Mouse (Mus musculus): ENCODE measurements around the gene Gm9913. TPM values are rescaled to one million over a fixed set of nuclear protein-coding genes. Genes with fewer than 3 reads are reported as not detected.

Gm9913 gene
- polyA plus RNA-seq, 1 experiment from 2014 or later: 0.60 TPM

GRCm38 (mm10) chr2:125516594-125516993 is 11.7 kb downstream of the Gm9913 start:
- ATAC-seq (ENCODE audit: low read depth): peak; percentile 68; the same call in 1 of the 2 replicates
- Histone ChIP-seq H3K9ac (ENCODE audit: low read depth, low read length) (no peak overlapping the region), H3K9me3 (ENCODE audit: control insufficient read depth, low read length) (no peaks in the 10 kb centered on the region), H3K36me3 (ENCODE audit: control insufficient read depth, insufficient read depth, low read length) (no peaks in the 10 kb centered on the region), H3K4me1 (ENCODE audit: control insufficient read depth, insufficient read depth, low read length) (peaks cover 4% of the 10 kb centered on the region; the same call in 1 of the 2 replicates), H3K4me2 (ENCODE audit: low read depth, low read length) (no peak overlapping the region), H3K4me3 (ENCODE audit: low read depth, low read length) (no peak overlapping the region), H3K27me3 (replicated peaks; ENCODE audit: control insufficient read depth, insufficient read depth, low read length) (no peaks in the 10 kb centered on the region), H3K27ac (replicated peaks; ENCODE audit: low read depth, low read length) (no peak overlapping the region)
- DNase-seq (ENCODE audit: low spot score): peak; percentile 71
- 12% methylated on average over 4 of the region's 4 CpGs for WGBS

DNA sequence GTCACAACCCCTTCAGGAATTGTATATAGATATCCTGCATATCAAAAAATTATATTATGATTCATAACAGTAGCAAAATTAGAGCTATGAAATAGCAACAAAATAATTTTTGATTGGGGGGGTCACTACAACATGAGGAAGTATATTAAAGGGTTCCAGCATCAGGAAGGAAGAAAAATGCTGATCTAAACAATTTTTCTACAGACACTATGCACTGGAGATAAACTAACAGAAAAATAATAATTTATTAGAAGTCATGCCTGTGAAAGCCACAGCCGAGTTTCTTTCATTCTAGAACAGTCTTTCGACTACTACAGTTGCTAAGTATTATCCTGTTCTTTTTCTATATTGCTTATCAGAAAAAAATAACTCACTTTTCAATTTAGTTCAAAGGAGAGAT is 20.6 kb downstream of the Gm9913 start:
- H3K27me3 ChIP-seq (replicated peaks; ENCODE audit: control insufficient read depth, insufficient read depth, low read length): no peaks in the 10 kb centered on the region
- no peaks in the 10 kb centered on the region for H3K36me3 ChIP-seq (ENCODE audit: control insufficient read depth, insufficient read depth, low read length)
- no peak overlapping the region for H3K9ac ChIP-seq (ENCODE audit: low read depth, low read length)
- DNase-seq (ENCODE audit: low spot score) (no peak), ATAC-seq (ENCODE audit: low read depth) (no peak)
- H3K9me3 ChIP-seq (ENCODE audit: control insufficient read depth, low read length): no peaks in the 10 kb centered on the region
- WGBS: 86% methylated on average over 2 of the region's 2 CpGs
- no peak overlapping the region for H3K4me3 ChIP-seq (ENCODE audit: low read depth, low read length)
- H3K27ac ChIP-seq (replicated peaks; ENCODE audit: low read depth, low read length): no peak overlapping the region
- no peak overlapping the region for H3K4me2 ChIP-seq (ENCODE audit: low read depth, low read length)
- H3K4me1 ChIP-seq (ENCODE audit: control insufficient read depth, insufficient read depth, low read length): no peaks in the 10 kb centered on the region

GRCm38 (mm10) chr2:125526566-125526965 is 21.7 kb downstream of the Gm9913 start:
- no peak overlapping the region for H3K4me2 ChIP-seq (ENCODE audit: low read depth, low read length)
- no peaks in the 10 kb centered on the region for H3K36me3 ChIP-seq (ENCODE audit: control insufficient read depth, insufficient read depth, low read length)
- H3K4me1 ChIP-seq (ENCODE audit: control insufficient read depth, insufficient read depth, low read length): no peaks in the 10 kb centered on the region
- no peak overlapping the region for H3K4me3 ChIP-seq (ENCODE audit: low read depth, low read length)
- no peaks in the 10 kb centered on the region for H3K9me3 ChIP-seq (ENCODE audit: control insufficient read depth, low read length)
- no peak for DNase-seq (ENCODE audit: low spot score)
- H3K27ac ChIP-seq (replicated peaks; ENCODE audit: low read depth, low read length): no peak overlapping the region
- no peak for ATAC-seq (ENCODE audit: low read depth)
- H3K9ac ChIP-seq (ENCODE audit: low read depth, low read length): no peak overlapping the region
- 77% methylated on average over 5 of the region's 5 CpGs for WGBS
- H3K27me3 ChIP-seq (replicated peaks; ENCODE audit: control insufficient read depth, insufficient read depth, low read length): no peaks in the 10 kb centered on the region

DNA sequence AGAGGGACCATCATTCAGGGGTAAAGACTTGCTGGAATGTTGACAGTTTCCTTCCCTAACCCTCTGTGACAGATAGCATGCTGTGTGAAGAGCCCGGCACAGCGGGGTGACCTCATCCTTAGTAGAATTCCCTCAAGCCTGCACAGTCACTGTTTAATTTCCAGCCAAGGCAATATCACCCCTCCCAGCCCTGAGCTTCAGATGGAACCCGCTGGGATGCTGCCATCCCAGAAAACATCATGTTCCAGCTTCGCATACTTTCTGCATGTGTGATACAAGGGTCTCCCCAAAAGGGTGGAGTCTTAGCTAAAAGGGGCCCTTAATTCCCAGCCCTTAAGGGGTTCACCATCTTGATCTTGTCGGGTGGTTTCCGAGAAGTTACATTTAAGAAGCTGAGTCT is 25.8 kb downstream of the Gm9913 start:
- DNase-seq (ENCODE audit: low spot score) (peak; percentile 35), ATAC-seq (ENCODE audit: low read depth) (no peak; the same call in 1 of the 2 replicates)
- Histone ChIP-seq H3K4me3 (ENCODE audit: low read depth, low read length) (no peak overlapping the region), H3K27ac (replicated peaks; ENCODE audit: low read depth, low read length) (no peak overlapping the region), H3K27me3 (replicated peaks; ENCODE audit: control insufficient read depth, insufficient read depth, low read length) (no peaks in the 10 kb centered on the region), H3K9ac (ENCODE audit: low read depth, low read length) (no peak overlapping the region), H3K9me3 (ENCODE audit: control insufficient read depth, low read length) (no peaks in the 10 kb centered on the region), H3K4me1 (ENCODE audit: control insufficient read depth, insufficient read depth, low read length) (no peaks in the 10 kb centered on the region), H3K4me2 (ENCODE audit: low read depth, low read length) (no peak overlapping the region), H3K36me3 (ENCODE audit: control insufficient read depth, insufficient read depth, low read length) (no peaks in the 10 kb centered on the region)
- WGBS: 65% methylated on average over 6 of the region's 6 CpGs

DNA sequence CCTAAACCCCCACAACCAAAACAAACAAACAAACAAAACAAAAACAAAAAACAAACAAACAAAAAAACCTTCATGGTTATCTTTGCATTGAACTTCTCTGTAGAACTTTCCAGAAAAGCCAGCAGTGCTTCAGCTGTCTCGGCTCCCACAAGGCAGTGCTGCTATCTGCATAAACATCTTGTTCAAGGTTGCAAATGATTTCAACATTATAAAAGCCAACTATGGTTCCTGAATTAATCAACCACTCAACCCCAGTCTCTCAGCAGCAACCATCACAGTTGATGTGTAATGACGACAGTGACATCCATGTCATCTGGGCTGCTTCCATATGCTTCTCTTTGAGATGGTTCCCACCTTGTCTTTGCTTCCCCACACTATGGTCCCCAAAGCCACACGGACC is 34.8 kb downstream of the Gm9913 start:
- Histone ChIP-seq H3K36me3 (ENCODE audit: control insufficient read depth, insufficient read depth, low read length) (no peaks in the 10 kb centered on the region), H3K9me3 (ENCODE audit: control insufficient read depth, low read length) (no peaks in the 10 kb centered on the region), H3K27ac (replicated peaks; ENCODE audit: low read depth, low read length) (no peak overlapping the region), H3K27me3 (replicated peaks; ENCODE audit: control insufficient read depth, insufficient read depth, low read length) (no peaks in the 10 kb centered on the region), H3K4me2 (ENCODE audit: low read depth, low read length) (no peak overlapping the region), H3K4me1 (ENCODE audit: control insufficient read depth, insufficient read depth, low read length) (no peaks in the 10 kb centered on the region), H3K9ac (ENCODE audit: low read depth, low read length) (no peak overlapping the region), H3K4me3 (ENCODE audit: low read depth, low read length) (no peak overlapping the region)
- 80% methylated on average over 3 of the region's 3 CpGs for WGBS
- DNase-seq (ENCODE audit: low spot score) (no peak), ATAC-seq (ENCODE audit: low read depth) (no peak)

- H3K9ac ChIP-seq (ENCODE audit: low read depth, low read length): no peak overlapping the region
- no peaks in the 10 kb centered on the region for H3K36me3 ChIP-seq (ENCODE audit: control insufficient read depth, insufficient read depth, low read length)
- ATAC-seq (ENCODE audit: low read depth) (0 out of 2 replicates have a peak, but pooled peaks have one; percentile 22), DNase-seq (ENCODE audit: low spot score) (no peak)
- H3K27me3 ChIP-seq (replicated peaks; ENCODE audit: control insufficient read depth, insufficient read depth, low read length): no peaks in the 10 kb centered on the region
- no peaks in the 10 kb centered on the region for H3K9me3 ChIP-seq (ENCODE audit: control insufficient read depth, low read length)
- no peak overlapping the region for H3K4me3 ChIP-seq (ENCODE audit: low read depth, low read length)
- H3K4me1 ChIP-seq (ENCODE audit: control insufficient read depth, insufficient read depth, low read length): no peaks in the 10 kb centered on the region
- H3K4me2 ChIP-seq (ENCODE audit: low read depth, low read length): no peak overlapping the region
- H3K27ac ChIP-seq (replicated peaks; ENCODE audit: low read depth, low read length): no peak overlapping the region
- 67% methylated on average over 7 of the region's 7 CpGs for WGBS
Observed at GRCm38 (mm10) chr2:125540579-125540978, 35.7 kb downstream of the Gm9913 start.

GRCm38 (mm10) chr2:125541451-125541850 is 36.6 kb downstream of the Gm9913 start:
- 71% methylated on average over 7 of the region's 7 CpGs for WGBS
- ATAC-seq (ENCODE audit: low read depth): no peak

DNA sequence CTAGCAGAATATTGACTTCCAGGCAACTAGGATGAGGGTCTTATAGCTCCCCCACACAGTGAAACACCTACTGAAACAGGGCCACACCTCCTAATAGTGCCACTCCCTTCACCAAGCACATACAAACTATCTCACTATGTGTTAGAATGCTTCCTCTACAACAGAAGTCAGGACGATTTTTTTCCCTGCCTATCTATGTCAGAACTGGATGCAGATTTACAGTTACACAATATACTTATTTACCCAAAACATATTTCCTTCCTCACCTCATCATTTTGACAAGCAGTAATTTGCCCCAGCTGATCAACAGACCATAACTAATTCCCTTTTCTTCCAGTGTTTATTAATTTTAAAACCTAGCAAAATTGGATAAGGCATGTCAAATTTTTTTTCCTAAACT is 38.8 kb downstream of the Gm9913 start:
- Histone ChIP-seq H3K9ac (ENCODE audit: low read depth, low read length) (no peak overlapping the region), H3K27ac (replicated peaks; ENCODE audit: low read depth, low read length) (no peak overlapping the region), H3K4me2 (ENCODE audit: low read depth, low read length) (no peak overlapping the region), H3K27me3 (replicated peaks; ENCODE audit: control insufficient read depth, insufficient read depth, low read length) (no peaks in the 10 kb centered on the region), H3K36me3 (ENCODE audit: control insufficient read depth, insufficient read depth, low read length) (no peaks in the 10 kb centered on the region), H3K4me1 (ENCODE audit: control insufficient read depth, insufficient read depth, low read length) (no peaks in the 10 kb centered on the region), H3K4me3 (ENCODE audit: low read depth, low read length) (no peak overlapping the region), H3K9me3 (ENCODE audit: control insufficient read depth, low read length) (no peaks in the 10 kb centered on the region)
- ATAC-seq (ENCODE audit: low read depth): no peak
- DNase-seq (ENCODE audit: low spot score): no peak
- 52% methylated on average over 1 of the region's 1 CpGs for WGBS

More at GRCm38 (mm10) chr2:125541451-125541850, 36.6 kb downstream of the Gm9913 start:
- H3K27ac ChIP-seq (replicated peaks; ENCODE audit: low read depth, low read length): no peak overlapping the region
- no peaks in the 10 kb centered on the region for H3K9me3 ChIP-seq (ENCODE audit: control insufficient read depth, low read length)
- H3K4me3 ChIP-seq (ENCODE audit: low read depth, low read length): no peak overlapping the region
- no peak overlapping the region for H3K4me2 ChIP-seq (ENCODE audit: low read depth, low read length)
- no peak overlapping the region for H3K9ac ChIP-seq (ENCODE audit: low read depth, low read length)
- no peaks in the 10 kb centered on the region for H3K4me1 ChIP-seq (ENCODE audit: control insufficient read depth, insufficient read depth, low read length)
- no peaks in the 10 kb centered on the region for H3K27me3 ChIP-seq (replicated peaks; ENCODE audit: control insufficient read depth, insufficient read depth, low read length)
- H3K36me3 ChIP-seq (ENCODE audit: control insufficient read depth, insufficient read depth, low read length): no peaks in the 10 kb centered on the region
- DNase-seq (ENCODE audit: low spot score): no peak

DNA sequence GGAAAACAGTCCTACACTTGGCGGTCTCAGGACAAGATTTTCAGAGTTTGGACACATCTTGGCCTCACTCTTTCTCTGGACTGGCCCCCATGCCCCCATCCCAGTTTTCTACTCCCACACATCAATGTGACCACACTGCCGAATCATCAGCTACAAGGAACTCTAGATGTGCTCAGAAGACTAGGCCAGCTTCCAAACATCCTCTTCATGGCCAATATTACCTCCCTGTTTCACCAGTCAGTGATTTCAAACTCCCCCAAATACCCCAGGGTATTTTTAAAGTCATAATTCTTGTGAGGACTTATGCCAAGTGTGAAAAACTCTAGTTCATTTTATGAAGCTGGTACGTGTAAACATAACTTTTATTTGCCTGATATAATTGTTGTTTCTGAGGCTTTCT is 40.1 kb downstream of the Gm9913 start:
- no peaks in the 10 kb centered on the region for H3K9me3 ChIP-seq (ENCODE audit: control insufficient read depth, low read length)
- 72% methylated on average over 3 of the region's 3 CpGs for WGBS
- H3K4me3 ChIP-seq (ENCODE audit: low read depth, low read length): no peak overlapping the region
- no peak for ATAC-seq (ENCODE audit: low read depth)
- DNase-seq (ENCODE audit: low spot score): no peak
- no peak overlapping the region for H3K4me2 ChIP-seq (ENCODE audit: low read depth, low read length)
- no peaks in the 10 kb centered on the region for H3K4me1 ChIP-seq (ENCODE audit: control insufficient read depth, insufficient read depth, low read length)
- H3K27me3 ChIP-seq (replicated peaks; ENCODE audit: control insufficient read depth, insufficient read depth, low read length): no peaks in the 10 kb centered on the region
- no peak overlapping the region for H3K9ac ChIP-seq (ENCODE audit: low read depth, low read length)
- H3K27ac ChIP-seq (replicated peaks; ENCODE audit: low read depth, low read length): no peak overlapping the region
- no peaks in the 10 kb centered on the region for H3K36me3 ChIP-seq (ENCODE audit: control insufficient read depth, insufficient read depth, low read length)
